Comparison of ENCODE assay signal across 19 mouse cellular contexts in the genomic region with DNA sequence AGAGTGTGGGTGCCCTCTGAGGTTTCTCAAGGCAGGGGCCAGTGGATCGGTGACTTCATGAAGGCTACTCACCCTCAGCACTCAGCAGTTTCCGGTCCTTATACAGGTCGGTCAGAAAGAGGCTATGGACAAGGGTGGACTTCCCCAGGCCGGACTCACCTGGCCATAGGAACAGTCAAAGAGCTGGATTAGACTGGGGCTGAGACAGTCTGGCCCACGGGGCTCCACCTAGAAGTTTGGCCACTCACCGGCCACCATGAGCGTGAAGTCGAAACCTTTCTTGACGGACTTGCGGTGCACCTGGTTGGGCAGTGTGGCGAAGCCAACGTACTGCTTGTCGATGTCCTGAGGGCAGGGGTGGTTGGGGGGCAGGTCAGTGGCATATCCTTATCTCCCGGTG. TPM values are rescaled to one million over a fixed set of nuclear protein-coding genes. Genes with fewer than 3 reads are reported as not detected.
DNase-seq lines count a peak whose midpoint lies in the region; TF ChIP-seq lines count a peak whose summit lies in the region.
"Had no signal": no experiment of that assay in that cellular context is flagged by ENCODE, and none has a peak within 500 bp of the region (broad histone marks: within the 10 kb centered on the region; RNA-seq: fewer than 3 reads in every experiment).

No protein-coding gene starts in this region.

- H3K27ac ChIP-seq in layer of hippocampus, adult 2 months, result peak overlapping the region; percentile 98
- H3K27ac ChIP-seq: embryonic facial prominence, embryonic 13.5 days; forebrain, embryonic 15.5 days; heart, embryonic 10.5 days; hindbrain, embryonic 12.5 days; stomach, postnatal 0 days had no signal

- TF ChIP-seq CTCF in layer of hippocampus, adult 2 months (conservative IDR thresholded peaks at IDR 0.05), result no peak

- H3K4me3 ChIP-seq in layer of hippocampus, adult 2 months, result peak overlapping the region; percentile 67
- H3K4me3 ChIP-seq: myocyte had no signal

- DNase-seq in cerebellum, adult 9-11 months, result peak; percentile 52
- no peak for DNase-seq in cerebellum, postnatal 25 days
- DNase-seq in layer of hippocampus, adult 2 months (ENCODE audit: low spot score in 2 of 2), result no peak
- DNase-seq in layer of hippocampus, adult 9-10 months (ENCODE audit: low spot score), result no peak
- DNase-seq in right cerebral cortex, adult 2 months (ENCODE audit: low spot score in 2 of 2), result peak; percentile 22 to 34
- DNase-seq in right cerebral cortex, adult 18-20 months, result no peak
- DNase-seq in Muller cell, postnatal 12 days (ENCODE audit: inconsistent ontology term), result no peak
- DNase-seq: gastrocnemius, postnatal 36 days; kidney, postnatal 36 days; liver; midbrain, embryonic 14.5 days; thymus, postnatal 14 days had no signal

RNA-seq across cellular contexts. Expression of a gene that starts 1.1 kb away (rescaled TPM):
- total RNA-seq in layer of hippocampus, adult 2 months (2021), result 100 to 1,000 TPM; 207 to 223 TPM

RNA-seq across cellular contexts. Expression of a gene that starts 2.9 kb away (rescaled TPM):
- 1 to 10 TPM; 1.0 to 1.4 TPM for total RNA-seq in layer of hippocampus, adult 2 months (2021)
- total RNA-seq: adrenal gland, adult 8-10 months; gastrocnemius, postnatal 36 days had no signal

RNA-seq across cellular contexts. Expression of a gene that starts 4.7 kb away (rescaled TPM):
- 100 to 1,000 TPM; 560 to 619 TPM for total RNA-seq in layer of hippocampus, adult 2 months (2021)

RNA-seq across cellular contexts. Expression of a gene that starts 34.6 kb away (rescaled TPM):
- total RNA-seq in layer of hippocampus, adult 2 months (2021), result 1 to 10 TPM; 1.4 to 1.5 TPM
- total RNA-seq: adrenal gland, adult 8-10 months had no signal

Comparison
In these comparisons a context has a peak if more than half of its experiments do, and no peak if none do; other contexts are left out.
1. DNase-seq: peak in cerebellum, adult 9-11 months (single experiment) and right cerebral cortex, adult 2 months (2 of 2); none in cerebellum, postnatal 25 days (0 of 2), layer of hippocampus, adult 2 months (0 of 2), layer of hippocampus, adult 9-10 months (single experiment), right cerebral cortex, adult 18-20 months (single experiment) and Muller cell, postnatal 12 days (single experiment).